Mouse (Mus musculus): ENCODE data around the gene Ccdc6. TPM values are rescaled to one million over a fixed set of nuclear protein-coding genes. Genes with fewer than 3 reads are reported as not detected.

The Ccdc6 gene
- total and polyA plus RNA-seq, 3 experiments: 25.4 to 143 (median 42.0) TPM

DNA sequence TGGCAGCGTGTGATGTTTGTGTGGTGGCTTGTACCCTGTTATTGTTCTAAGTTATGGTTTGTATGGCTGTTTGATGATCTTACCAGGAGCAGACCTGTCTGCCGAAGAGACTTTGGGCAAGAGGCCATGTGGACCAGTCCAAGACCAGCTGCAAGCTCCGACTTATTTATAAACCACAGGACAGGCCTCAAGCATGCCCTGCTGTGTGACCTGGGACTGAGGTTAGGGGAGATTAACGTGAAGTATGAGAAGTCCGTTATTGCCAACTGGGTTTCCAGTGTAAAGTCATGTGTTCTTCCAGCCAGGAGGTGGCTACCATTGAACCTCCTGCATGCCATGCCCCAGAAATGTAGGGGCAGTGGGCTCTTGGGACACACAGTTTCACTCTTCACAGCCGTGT lies 133.4 kb downstream of the Ccdc6 start:
- Histone ChIP-seq H3K79me2 (ENCODE audit: control insufficient read depth, insufficient read depth, low read length, poor library complexity) (no peaks in the 10 kb centered on the region), H3K27me3 (ENCODE audit: control insufficient read depth in 1 of 2, insufficient read depth in 2 of 2, low read length in 2 of 2) (no peaks in the 10 kb centered on the region), H3K4me1 (ENCODE audit: control insufficient read depth in 1 of 2, insufficient read depth in 2 of 2, low read length in 2 of 2) (no peaks in the 10 kb centered on the region), H3K9me3 (replicated peaks; ENCODE audit: insufficient read depth, low read length) (no peaks in the 10 kb centered on the region), H3K36me3 (ENCODE audit: control insufficient read depth in 1 of 2, insufficient read depth in 2 of 2, low read length in 2 of 2) (no peaks in the 10 kb centered on the region), H3K27ac (ENCODE audit: control insufficient read depth, low read depth, low read length) (no peak overlapping the region), H3K4me3 (ENCODE audit: control insufficient read depth in 1 of 2, insufficient read depth in 1 of 2, low read depth in 2 of 2, low read length in 2 of 2) (no peak overlapping the region), H3K9ac (ENCODE audit: control insufficient read depth, low read depth, low read length, poor library complexity, severe bottlenecking) (no peak overlapping the region)
- no peak for TF ChIP-seq CTCF (IDR thresholded peaks at IDR 0.05 in 2 of 3, conservative IDR thresholded peaks at IDR 0.05 in 1 of 3; ENCODE audit: control insufficient read depth in 1 of 3, insufficient read depth in 1 of 3, low read depth in 2 of 3, low read length in 3 of 3, poor library complexity in 1 of 3, severe bottlenecking in 1 of 3)
- TF ChIP-seq NRF1 (IDR thresholded peaks at IDR 0.05; ENCODE audit: insufficient read depth, low read depth, low read length, poor library complexity, severe bottlenecking): no peak
- no peak for TF ChIP-seq JUND (IDR thresholded peaks at IDR 0.05; ENCODE audit: low read depth, low read length)
- no peak for TF ChIP-seq USF1 (IDR thresholded peaks at IDR 0.05; ENCODE audit: low read depth, low read length)
- TF ChIP-seq ZKSCAN1 (IDR thresholded peaks at IDR 0.05; ENCODE audit: low read depth, low read length): no peak
- no peak for TF ChIP-seq MAZ (IDR thresholded peaks at IDR 0.05; ENCODE audit: low read depth, low read length)
- no peak for TF ChIP-seq USF2 (IDR thresholded peaks at IDR 0.05; ENCODE audit: borderline replicate concordance in 1 of 2, insufficient read depth in 1 of 2, low read depth in 1 of 2, low read length in 2 of 2)
- TF ChIP-seq MAX (IDR thresholded peaks at IDR 0.05; ENCODE audit: low read length): no peak
- TF ChIP-seq ZMIZ1 (IDR thresholded peaks at IDR 0.05; ENCODE audit: low read depth, low read length): no peak
- no peak for TF ChIP-seq ZC3H11A (IDR thresholded peaks at IDR 0.05; ENCODE audit: low read depth, low read length)
- no peak for TF ChIP-seq SMC3 (IDR thresholded peaks at IDR 0.05; ENCODE audit: low read depth, low read length)
- TF ChIP-seq NELFE (IDR thresholded peaks at IDR 0.05; ENCODE audit: low read depth, low read length): no peak
- TF ChIP-seq POLR2AphosphoS2 (IDR thresholded peaks at IDR 0.05; ENCODE audit: low read length): no peak
- no peak for TF ChIP-seq CHD2 (IDR thresholded peaks at IDR 0.05; ENCODE audit: low read length)
- no peak for TF ChIP-seq GABPA (IDR thresholded peaks at IDR 0.05; ENCODE audit: low read depth, low read length)
- TF ChIP-seq TBP (IDR thresholded peaks at IDR 0.05; ENCODE audit: low read depth, low read length): no peak
- no peak for TF ChIP-seq KAT2A (conservative IDR thresholded peaks at IDR 0.05; ENCODE audit: low read depth, low read length)
- no peak for TF ChIP-seq BHLHE40 (IDR thresholded peaks at IDR 0.05; ENCODE audit: borderline replicate concordance, low read depth, low read length)
- no peak for DNase-seq (ENCODE audit: low read depth, low spot score)

GRCm38 (mm10) chr10:70237936-70238335 lies 141.0 kb downstream of the Ccdc6 start:
- H3K4me3 ChIP-seq (ENCODE audit: control insufficient read depth in 1 of 2, insufficient read depth in 1 of 2, low read depth in 2 of 2, low read length in 2 of 2): no peak overlapping the region
- no peaks in the 10 kb centered on the region for H3K36me3 ChIP-seq (ENCODE audit: control insufficient read depth in 1 of 2, insufficient read depth in 2 of 2, low read length in 2 of 2)
- H3K9me3 ChIP-seq (replicated peaks; ENCODE audit: insufficient read depth, low read length): no peaks in the 10 kb centered on the region
- H3K27ac ChIP-seq (ENCODE audit: control insufficient read depth, low read depth, low read length): no peak overlapping the region
- no peak overlapping the region for H3K9ac ChIP-seq (ENCODE audit: control insufficient read depth, low read depth, low read length, poor library complexity, severe bottlenecking)
- H3K4me1 ChIP-seq (ENCODE audit: control insufficient read depth in 1 of 2, insufficient read depth in 2 of 2, low read length in 2 of 2): no peaks in the 10 kb centered on the region
- DNase-seq (ENCODE audit: low read depth, low spot score): no peak
- TF ChIP-seq GABPA (IDR thresholded peaks at IDR 0.05; ENCODE audit: low read depth, low read length): no peak
- TF ChIP-seq ETS1 (IDR thresholded peaks at IDR 0.05; ENCODE audit: low read depth, low read length): no peak
- TF ChIP-seq CTCF (IDR thresholded peaks at IDR 0.05 in 2 of 3, conservative IDR thresholded peaks at IDR 0.05 in 1 of 3; ENCODE audit: control insufficient read depth in 1 of 3, insufficient read depth in 1 of 3, low read depth in 2 of 3, low read length in 3 of 3, poor library complexity in 1 of 3, severe bottlenecking in 1 of 3): no peak
- no peak for TF ChIP-seq UBTF (IDR thresholded peaks at IDR 0.05; ENCODE audit: borderline replicate concordance, insufficient read depth, low read depth, low read length)
- no peak for TF ChIP-seq KAT2A (conservative IDR thresholded peaks at IDR 0.05; ENCODE audit: low read depth, low read length)
- TF ChIP-seq TAL1 (IDR thresholded peaks at IDR 0.05; ENCODE audit: low read length): no peak
- no peak for TF ChIP-seq ZMIZ1 (IDR thresholded peaks at IDR 0.05; ENCODE audit: low read depth, low read length)
- TF ChIP-seq SIN3A (IDR thresholded peaks at IDR 0.05; ENCODE audit: low read length): no peak
- no peak for TF ChIP-seq TBP (IDR thresholded peaks at IDR 0.05; ENCODE audit: low read depth, low read length)
- no peak for TF ChIP-seq ZKSCAN1 (IDR thresholded peaks at IDR 0.05; ENCODE audit: low read depth, low read length)
- TF ChIP-seq ZNF384 (IDR thresholded peaks at IDR 0.05; ENCODE audit: low read depth, low read length): no peak
- TF ChIP-seq RAD21 (IDR thresholded peaks at IDR 0.05; ENCODE audit: low read depth, low read length): no peak
- TF ChIP-seq E2F4 (IDR thresholded peaks at IDR 0.05; ENCODE audit: borderline replicate concordance, low read depth, low read length): no peak
- TF ChIP-seq MXI1 (IDR thresholded peaks at IDR 0.05; ENCODE audit: low read depth, low read length): no peak
- no peak for TF ChIP-seq BHLHE40 (IDR thresholded peaks at IDR 0.05; ENCODE audit: borderline replicate concordance, low read depth, low read length)
- no peak for TF ChIP-seq ELF1 (IDR thresholded peaks at IDR 0.05; ENCODE audit: low read depth, low read length)
- no peak for TF ChIP-seq POLR2A (IDR thresholded peaks at IDR 0.05; ENCODE audit: control insufficient read depth in 1 of 2, insufficient read depth in 1 of 2, low read depth in 1 of 2, low read length in 2 of 2, poor library complexity in 1 of 2)
- TF ChIP-seq HCFC1 (IDR thresholded peaks at IDR 0.05; ENCODE audit: low read depth, low read length): no peak
- H3K79me2 ChIP-seq (ENCODE audit: control insufficient read depth, insufficient read depth, low read length, poor library complexity): no peaks in the 10 kb centered on the region
- H3K27me3 ChIP-seq (ENCODE audit: control insufficient read depth in 1 of 2, insufficient read depth in 2 of 2, low read length in 2 of 2): no peaks in the 10 kb centered on the region
